Mouse (Mus musculus) kidney, adult 2 months (tissue): ENCODE measurements at regions not wholly inside any gene's neighbourhood (a gene's known extent, or its start where the extent isn't known, plus 50 kb on each side); places are given as distances from the start of the nearest gene placed in this dataset.

Experiments used
- DNase-seq: peaks from one replicate; pipeline ENCODE4 v3.0.0; 2021
- H3K27ac ChIP-seq: fragments of 200-500 bp; 2 replicates; pipeline ENCODE4 v1.5.1; 2012; ENCODE audit warnings: low read depth, low read length, control low read depth, inconsistent platforms; ENCODE audit not compliant: insufficient read depth
- H3K27me3 ChIP-seq: fragments of 200-500 bp; replicated peaks from 2 replicates; pipeline ENCODE4 v1.6.1; 2012; ENCODE audit warnings: mild to moderate bottlenecking, moderate library complexity, low read length, inconsistent platforms; ENCODE audit not compliant: control insufficient read depth, insufficient read depth
- H3K36me3 ChIP-seq: fragments of 200-500 bp; 2 replicates; pipeline ENCODE4 v1.6.1; 2012; ENCODE audit warnings: mild to moderate bottlenecking, moderate library complexity, low read length, inconsistent platforms; ENCODE audit not compliant: control insufficient read depth, insufficient read depth
- H3K4me1 ChIP-seq: fragments of 200-500 bp; 2 replicates; pipeline ENCODE4 v1.6.1; 2011; ENCODE audit warnings: low read length; ENCODE audit not compliant: control insufficient read depth, insufficient read depth
- H3K4me3 ChIP-seq: fragments of 200-500 bp; 2 replicates; pipeline ENCODE4 v1.5.1; 2011; ENCODE audit warnings: mild to moderate bottlenecking, low read depth, low read length, control low read depth; ENCODE audit not compliant: insufficient read depth
- CTCF ChIP-seq: fragments of 200-500 bp; conservative IDR thresholded peaks from 2 replicates; pipeline ENCODE4 v1.5.1; 2011; ENCODE audit warnings: low read depth, mild to moderate bottlenecking, control low read depth, low read length, moderate library complexity, mixed read lengths; ENCODE audit not compliant: insufficient read depth, insufficient read length
- POLR2A ChIP-seq: fragments of 200-500 bp; IDR thresholded peaks from one replicate; pipeline ENCODE4 v1.6.1; 2011; ENCODE audit warnings: low read depth, low read length, control low read depth
- WGBS: fragments of 180-500 bp; shearing (Covaris S2); methylation state at CpG from one replicate; pipeline ENCODE4 v1.1.7; 2018; 5-methylcytosine and 5-hydroxymethylcytosine counted together

GRCm38 (mm10) chr17:14553195-14553594 is 140.8 kb downstream of the Thbs2 start:
- WGBS = 74% methylated on average over 3 of the region's 3 CpGs
- Histone ChIP-seq H3K27ac (no peak overlapping the region), H3K4me1 (no peaks in the 10 kb centered on the region), H3K27me3 (no peaks in the 10 kb centered on the region), H3K4me3 (no peak overlapping the region), H3K36me3 (no peaks in the 10 kb centered on the region)
- TF ChIP-seq CTCF (no peak), POLR2A (no peak)
- DNase-seq = no peak

- Histone ChIP-seq H3K4me3 (no peak overlapping the region), H3K27me3 (no peaks in the 10 kb centered on the region), H3K27ac (no peak overlapping the region), H3K4me1 (no peaks in the 10 kb centered on the region), H3K36me3 (no peaks in the 10 kb centered on the region)
- TF ChIP-seq CTCF (no peak), POLR2A (no peak)
- 82% methylated on average over 4 of the region's 4 CpGs for WGBS
- no peak for DNase-seq
Measured at GRCm38 (mm10) chr17:14552081-14552480, 142.0 kb downstream of the Thbs2 start.

- WGBS = 52% methylated on average over 4 of the region's 4 CpGs
- TF ChIP-seq POLR2A = no peak
- no peak for TF ChIP-seq CTCF
- Histone ChIP-seq H3K4me1 (no peaks in the 10 kb centered on the region), H3K27me3 (no peaks in the 10 kb centered on the region), H3K27ac (no peak overlapping the region), H3K4me3 (no peak overlapping the region), H3K36me3 (no peaks in the 10 kb centered on the region)
- no peak for DNase-seq
Measured at GRCm38 (mm10) chr17:14551610-14552009, 142.4 kb downstream of the Thbs2 start.

GRCm38 (mm10) chr17:14545822-14546473 is 148.1 kb downstream of the Thbs2 start:
- 33% methylated on average over 16 of the region's 16 CpGs for WGBS
- peak; percentile 55 for DNase-seq

GRCm38 (mm10) chr17:14544343-14545002 is 149.6 kb downstream of the Thbs2 start:
- H3K4me1 ChIP-seq = no peaks in the 10 kb centered on the region
- DNase-seq = no peak

More at GRCm38 (mm10) chr17:14545822-14546473, 148.1 kb downstream of the Thbs2 start:
- no peak overlapping the region for H3K27ac ChIP-seq
- no peaks in the 10 kb centered on the region for H3K27me3 ChIP-seq
- H3K4me3 ChIP-seq = no peak overlapping the region
- TF ChIP-seq CTCF (peak; percentile 72), POLR2A (no peak)
- no peaks in the 10 kb centered on the region for H3K4me1 ChIP-seq
- no peaks in the 10 kb centered on the region for H3K36me3 ChIP-seq

GRCm38 (mm10) chr17:14541035-14541434 is 153.0 kb downstream of the Thbs2 start:
- Histone ChIP-seq H3K27me3 (no peaks in the 10 kb centered on the region), H3K27ac (no peak overlapping the region), H3K4me3 (no peak overlapping the region), H3K4me1 (no peaks in the 10 kb centered on the region), H3K36me3 (no peaks in the 10 kb centered on the region)
- WGBS = 80% methylated on average over 8 of the region's 8 CpGs
- TF ChIP-seq POLR2A (no peak), CTCF (no peak)
- DNase-seq = no peak

More at GRCm38 (mm10) chr17:14544343-14545002, 149.6 kb downstream of the Thbs2 start:
- WGBS = 51% methylated on average over 4 of the region's 4 CpGs
- no peak overlapping the region for H3K27ac ChIP-seq
- TF ChIP-seq POLR2A (no peak), CTCF (no peak)
- no peaks in the 10 kb centered on the region for H3K36me3 ChIP-seq
- H3K4me3 ChIP-seq = no peak overlapping the region
- no peaks in the 10 kb centered on the region for H3K27me3 ChIP-seq

- DNase-seq = peak; percentile 47
- no peaks in the 10 kb centered on the region for H3K36me3 ChIP-seq
- H3K27ac ChIP-seq = no peak overlapping the region
- WGBS = 51% methylated on average over 5 of the region's 5 CpGs
- H3K27me3 ChIP-seq = no peaks in the 10 kb centered on the region
- no peaks in the 10 kb centered on the region for H3K4me1 ChIP-seq
- no peak overlapping the region for H3K4me3 ChIP-seq
- TF ChIP-seq POLR2A (no peak), CTCF (no peak)
Measured at GRCm38 (mm10) chr17:14540269-14540975, 153.6 kb downstream of the Thbs2 start.
